In the genomic region with DNA sequence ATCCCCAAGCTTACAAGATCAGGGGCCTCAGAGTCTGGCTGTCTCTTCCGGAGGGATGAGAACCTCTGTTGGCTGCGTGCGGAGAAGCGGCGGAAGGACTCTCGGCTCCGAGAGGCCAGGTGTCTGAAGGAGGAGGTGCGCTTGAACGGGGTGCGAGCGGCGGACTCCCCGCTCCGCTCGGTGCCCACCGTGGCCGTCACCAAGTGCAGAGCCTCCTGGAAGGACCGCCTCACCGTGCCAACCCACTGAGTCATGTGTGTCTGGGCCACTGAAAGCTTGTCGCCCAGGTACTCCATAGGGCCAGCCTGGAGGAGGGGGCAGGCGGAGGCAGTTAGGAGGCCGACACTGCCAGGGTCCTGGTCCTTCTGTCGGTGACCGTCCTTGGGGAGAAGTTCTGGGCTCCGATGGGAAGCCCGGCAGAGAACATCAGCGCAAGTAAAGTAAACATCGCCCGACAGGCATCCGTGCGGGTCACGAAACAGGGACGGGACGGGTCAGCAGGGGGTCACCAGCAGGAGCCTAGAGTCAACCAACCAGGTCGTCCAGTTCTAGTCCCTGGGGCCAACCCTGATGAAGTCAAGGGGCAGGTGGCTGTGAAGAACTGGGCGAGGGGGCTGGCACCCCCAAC, we compare ENCODE assay signal across 8 mouse cellular contexts. TPM values are rescaled to one million over a fixed set of nuclear protein-coding genes. Genes with fewer than 3 reads are reported as not detected.
DNase-seq lines count a peak whose midpoint lies in the region; ATAC-seq and TF ChIP-seq lines count a peak whose summit lies in the region.

No protein-coding gene starts in this region.

- no peaks in the 10 kb centered on the region for H3K9me3 ChIP-seq in limb, embryonic 14.5 days (ENCODE audit: control insufficient read depth, low read length)
- H3K9me3 ChIP-seq in neural tube, embryonic 12.5 days, result peaks cover 4% of the 10 kb centered on the region; the same call in 1 of the 2 replicates

- peak overlapping the region; percentile 42 for H3K4me3 ChIP-seq in limb, embryonic 14.5 days (replicated peaks; ENCODE audit: low read length)
- peak overlapping the region; percentile 39 for H3K4me3 ChIP-seq in neural tube, embryonic 12.5 days

- H3K9ac ChIP-seq in limb, embryonic 14.5 days (ENCODE audit: low read depth, low read length, severe bottlenecking), result peak overlapping the region; percentile 46
- peak overlapping the region; percentile 58 for H3K9ac ChIP-seq in neural tube, embryonic 12.5 days

- DNase-seq in frontal cortex, postnatal 36 days (ENCODE audit: low spot score in 2 of 2), result no peak
- peak; percentile 47 for DNase-seq in urinary bladder, adult 2 months (ENCODE audit: low spot score)
- no peak for DNase-seq in urinary bladder, postnatal 4 days (ENCODE audit: low spot score in 2 of 2)
- DNase-seq in limb, embryonic 14.5 days (ENCODE audit: low spot score), result no peak
- DNase-seq in adrenal gland, adult 2 months, result no peak
- DNase-seq in T-cell, adult 2 months (ENCODE audit: low spot score), result no peak

- no peaks in the 10 kb centered on the region; the same call in 1 of the 2 replicates for H3K27me3 ChIP-seq in limb, embryonic 14.5 days (ENCODE audit: control insufficient read depth, insufficient read depth, low read length)
- H3K27me3 ChIP-seq in neural tube, embryonic 12.5 days (replicated peaks), result peaks cover 25% of the 10 kb centered on the region

- no peaks in the 10 kb centered on the region for H3K36me3 ChIP-seq in limb, embryonic 14.5 days (ENCODE audit: control insufficient read depth, insufficient read depth, low read length)
- no peaks in the 10 kb centered on the region for H3K36me3 ChIP-seq in neural tube, embryonic 12.5 days

- ATAC-seq in frontal cortex, adult (ENCODE audit: low TSS enrichment), result peak; percentile 8; the same call in 1 of the 2 replicates
- ATAC-seq in limb, embryonic 14.5 days (ENCODE audit: low FRiP score, low read depth), result no peak
- ATAC-seq in neural tube, embryonic 12.5 days (ENCODE audit: low FRiP score, low read depth), result no peak

- no peak for TF ChIP-seq POLR2A in limb, embryonic 14.5 days (IDR thresholded peaks at IDR 0.05; ENCODE audit: borderline replicate concordance, extremely low read depth, insufficient read depth, insufficient read length)

- H3K27ac ChIP-seq in limb, embryonic 14.5 days (replicated peaks; ENCODE audit: low read depth, low read length), result peak overlapping the region; percentile 43
- H3K27ac ChIP-seq in neural tube, embryonic 12.5 days, result no peak overlapping the region

- WGBS in limb, embryonic 14.5 days, result 5% methylated on average over 36 of the region's 36 CpGs
- 12% methylated on average over 36 of the region's 36 CpGs for WGBS in neural tube, embryonic 12.5 days

- H3K4me1 ChIP-seq in limb, embryonic 14.5 days (ENCODE audit: control insufficient read depth, insufficient read depth, low read length), result peaks cover 30% of the 10 kb centered on the region
- peaks cover 40% of the 10 kb centered on the region for H3K4me1 ChIP-seq in neural tube, embryonic 12.5 days

- H3K4me2 ChIP-seq in limb, embryonic 14.5 days (replicated peaks; ENCODE audit: low read depth, low read length, severe bottlenecking), result peak overlapping the region; percentile 91
- H3K4me2 ChIP-seq in neural tube, embryonic 12.5 days (replicated peaks), result peak overlapping the region; percentile 86

RNA-seq across cellular contexts. Expression of a gene that starts 56.4 kb away (rescaled TPM):
- 5.4 and 6.1 TPM in 2 replicates for polyA plus RNA-seq in urinary bladder, adult 2 months (2012; rRNA removed)
- 4.3 and 4.6 TPM in 2 replicates for polyA plus RNA-seq in limb, embryonic 14.5 days (2012; rRNA removed)
- 0.67 and 0.72 TPM in 2 replicates for polyA plus RNA-seq in limb, embryonic 14.5 days (2014; fragmentation: Nextera tagmentation; extraction: Ambion mirVana)
- polyA plus RNA-seq in neural tube, embryonic 12.5 days (2016; fragmentation: Nextera tagmentation; extraction: Ambion mirVana), result 0.32 and 0.42 TPM in 2 replicates
- under 1 TPM; 0.23 to 0.31 TPM for total RNA-seq in adrenal gland, adult 2 months (2021)
- polyA plus RNA-seq in adrenal gland, adult 2 months (2012; rRNA removed), result 0.91 and 1.9 TPM in 2 replicates
